ENCODE assay signal across 21 mouse cellular contexts in genomic region chr17:91226378-91226777, GRCm38 (mm10).
"Had no signal": no experiment of that assay in that cellular context is flagged by ENCODE, and none has a peak within 500 bp of the region (broad histone marks: within the 10 kb centered on the region; RNA-seq: fewer than 3 reads in every experiment).

No protein-coding gene starts in this region.

- H3K4me3 ChIP-seq: layer of hippocampus, adult 2 months; limb, embryonic 10.5 days; limb, embryonic 13.5 days; liver, embryonic 12.5 days; liver, embryonic 15.5 days; lung, embryonic 15.5 days; megakaryocyte, embryonic 14.5 days; midbrain, embryonic 12.5 days; myocyte; stomach, embryonic 15.5 days had no signal

- H3K27ac ChIP-seq: kidney, postnatal 0 days; layer of hippocampus, adult 2 months; limb, embryonic 10.5 days; limb, embryonic 13.5 days; liver, embryonic 12.5 days; liver, embryonic 15.5 days; lung, embryonic 15.5 days; midbrain, embryonic 12.5 days; stomach, embryonic 15.5 days had no signal

- ATAC-seq: intestine, postnatal 0 days; liver, embryonic 12.5 days had no signal

- H3K9me3 ChIP-seq: limb, embryonic 10.5 days; limb, embryonic 13.5 days; liver, embryonic 12.5 days; liver, embryonic 15.5 days; lung, embryonic 15.5 days; megakaryocyte, embryonic 14.5 days; midbrain, embryonic 12.5 days; stomach, embryonic 15.5 days had no signal

- H3K9ac ChIP-seq: limb, embryonic 13.5 days; liver, embryonic 12.5 days; liver, embryonic 15.5 days; lung, embryonic 15.5 days; midbrain, embryonic 12.5 days; stomach, embryonic 15.5 days had no signal

- H3K4me1 ChIP-seq: limb, embryonic 10.5 days; limb, embryonic 13.5 days; liver, embryonic 12.5 days; liver, embryonic 15.5 days; lung, embryonic 15.5 days; megakaryocyte, embryonic 14.5 days; midbrain, embryonic 12.5 days; stomach, embryonic 15.5 days had no signal

- H3K4me2 ChIP-seq: limb, embryonic 13.5 days; liver, embryonic 12.5 days; liver, embryonic 15.5 days; lung, embryonic 15.5 days; midbrain, embryonic 12.5 days; stomach, embryonic 15.5 days had no signal

- H3K36me3 ChIP-seq: limb, embryonic 10.5 days; limb, embryonic 13.5 days; liver, embryonic 12.5 days; liver, embryonic 15.5 days; lung, embryonic 15.5 days; midbrain, embryonic 12.5 days; stomach, embryonic 15.5 days had no signal

- DNase-seq: kidney, adult 2 months; kidney, postnatal 25 days; layer of hippocampus, adult 9-11 months; liver; lung, adult 18-20 months; lung, postnatal 10 days; lung, postnatal 36 days; spleen, adult 18-20 months; thymus, postnatal 25 days had no signal

- H3K27me3 ChIP-seq: limb, embryonic 13.5 days; liver, embryonic 12.5 days; liver, embryonic 15.5 days; lung, embryonic 15.5 days; megakaryocyte, embryonic 14.5 days; midbrain, embryonic 12.5 days; stomach, embryonic 15.5 days had no signal
